Mouse (Mus musculus): ENCODE data around the gene Nol6.

DNA sequence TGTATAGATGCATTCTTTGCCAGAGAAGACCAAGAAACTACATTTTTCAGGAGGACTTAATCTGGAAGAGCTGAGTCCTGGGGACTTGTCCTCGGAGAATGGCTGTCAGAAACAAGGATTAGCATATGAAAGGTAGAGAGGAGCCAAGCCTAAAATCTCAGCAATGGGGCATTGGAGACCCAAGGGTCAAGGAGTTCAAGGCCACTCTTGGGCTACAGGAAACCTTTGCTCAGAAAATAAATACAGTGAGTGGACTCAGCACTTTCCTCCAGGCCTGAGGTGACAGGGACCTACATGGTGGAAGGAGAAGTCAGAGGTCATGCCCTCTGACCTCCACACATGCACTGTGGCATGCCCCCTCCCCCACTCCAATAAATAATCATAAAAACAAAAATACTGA lies 23.3 kb downstream of the Nol6 start:
- TF ChIP-seq CTCF (IDR thresholded peaks at IDR 0.05; ENCODE audit: low read depth) (no peak), EP300 (IDR thresholded peaks at IDR 0.05; ENCODE audit: low read depth) (no peak)
